Mouse (Mus musculus): ENCODE data around the gene Slc24a1. TPM values are rescaled to one million over a fixed set of nuclear protein-coding genes. Genes with fewer than 3 reads are reported as not detected.

The Slc24a1 gene
- not detected for polyA plus RNA-seq (2015; fragmentation: Illumina TruSeq; extraction: RNeasy Lipid Tissue Mini Kit (QIAGEN cat#74804); ENCODE audit: low read depth, low replicate concordance)

DNA sequence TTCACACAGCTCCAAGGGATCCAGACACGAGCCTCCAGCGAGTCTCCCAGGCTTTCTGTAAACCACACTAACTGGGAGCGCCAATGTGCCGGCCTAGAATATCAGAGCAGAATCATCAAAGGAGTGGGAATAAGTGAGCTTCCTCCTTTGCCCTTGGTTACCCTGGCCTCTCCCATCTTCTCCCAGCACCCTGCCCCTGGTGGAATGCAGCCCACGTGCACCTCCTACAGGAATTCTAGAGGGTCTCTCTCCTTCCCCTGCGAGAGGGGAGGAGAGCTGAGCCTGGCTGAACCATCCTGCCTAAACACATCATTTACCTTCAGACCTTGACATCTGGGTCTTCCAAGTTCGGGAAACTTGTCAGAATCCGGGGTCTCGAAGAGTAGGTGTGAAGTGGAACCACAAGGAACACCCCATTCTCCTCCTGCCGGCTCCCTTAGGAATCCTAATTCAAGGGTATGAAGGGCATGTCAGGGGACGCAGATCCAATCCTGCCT, at the start of gene Slc24a1:
TSS of gene Slc24a1 (minus strand) at position 447 of the 497 bp plus-strand sequence.

GRCm38 (mm10) chr9:64960117-64960977, 8.9 kb upstream of the Slc24a1 start, which contains the start of gene Ints14:
Gene Ints14 (plus strand): TSS chr9:64960905.

Other genes starting within 250 kb of the Slc24a1 start
- gene Rab11a, start 213.8 kb downstream of the Slc24a1 start, polyA plus RNA-seq (2015; fragmentation: Illumina TruSeq; extraction: RNeasy Lipid Tissue Mini Kit (QIAGEN cat#74804); ENCODE audit: low read depth, low replicate concordance) = 245 TPM
- gene Dennd4a, start 140.3 kb downstream of the Slc24a1 start, polyA plus RNA-seq (2015; fragmentation: Illumina TruSeq; extraction: RNeasy Lipid Tissue Mini Kit (QIAGEN cat#74804); ENCODE audit: low read depth, low replicate concordance) = 25.1 TPM
- gene Ints14, start 9.3 kb upstream of the Slc24a1 start, polyA plus RNA-seq (2015; fragmentation: Illumina TruSeq; extraction: RNeasy Lipid Tissue Mini Kit (QIAGEN cat#74804); ENCODE audit: low read depth, low replicate concordance) = 16.4 TPM
- gene Hacd3, start 70.1 kb upstream of the Slc24a1 start, polyA plus RNA-seq (2015; fragmentation: Illumina TruSeq; extraction: RNeasy Lipid Tissue Mini Kit (QIAGEN cat#74804); ENCODE audit: low read depth, low replicate concordance) = 180 TPM
- gene Dpp8, start 80.8 kb upstream of the Slc24a1 start, polyA plus RNA-seq (2015; fragmentation: Illumina TruSeq; extraction: RNeasy Lipid Tissue Mini Kit (QIAGEN cat#74804); ENCODE audit: low read depth, low replicate concordance) = 119 TPM
- gene Igdcc4, start 149.9 kb upstream of the Slc24a1 start, polyA plus RNA-seq (2015; fragmentation: Illumina TruSeq; extraction: RNeasy Lipid Tissue Mini Kit (QIAGEN cat#74804); ENCODE audit: low read depth, low replicate concordance) = 17.2 TPM
- 0.94 TPM for gene Igdcc3, start 189.6 kb upstream of the Slc24a1 start, polyA plus RNA-seq (2015; fragmentation: Illumina TruSeq; extraction: RNeasy Lipid Tissue Mini Kit (QIAGEN cat#74804); ENCODE audit: low read depth, low replicate concordance)
- gene Parp16, start 243.7 kb upstream of the Slc24a1 start, polyA plus RNA-seq (2015; fragmentation: Illumina TruSeq; extraction: RNeasy Lipid Tissue Mini Kit (QIAGEN cat#74804); ENCODE audit: low read depth, low replicate concordance) = 2.6 TPM

All from brain, adult 10 weeks (tissue).